Mouse (Mus musculus): ENCODE data around the gene Dapk1. TPM values are rescaled to one million over a fixed set of nuclear protein-coding genes. Genes with fewer than 3 reads are reported as not detected.

Gene Dapk1
- polyA plus RNA-seq, 1 experiment, result 21.5 TPM

DNA sequence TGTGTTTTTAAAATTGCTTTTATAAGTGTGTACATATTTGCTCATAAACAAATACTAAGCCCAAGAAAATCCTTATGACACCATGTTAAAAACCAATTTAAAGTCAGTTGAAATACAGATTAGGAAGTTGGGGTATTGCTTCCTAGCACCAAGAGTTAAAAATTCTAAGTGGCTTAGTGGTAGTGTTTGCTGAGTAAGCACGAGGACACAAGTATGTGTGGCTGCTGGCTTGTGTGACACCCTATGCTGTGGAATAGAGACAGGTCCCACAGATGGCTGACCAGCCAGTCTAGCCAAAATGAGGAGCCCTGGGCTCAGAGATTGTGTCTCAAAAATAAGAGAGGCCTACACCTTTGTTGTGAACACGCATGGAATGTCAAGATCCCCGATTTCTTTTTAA lies 114.4 kb downstream of the Dapk1 start:
- no peaks in the 10 kb centered on the region for H3K27me3 ChIP-seq (ENCODE audit: control insufficient read depth, insufficient read depth, low read length)
- H3K27ac ChIP-seq (ENCODE audit: insufficient read depth, low read length), result no peak overlapping the region
- DNase-seq (ENCODE audit: low read depth in 1 of 2, low spot score in 2 of 2), result no peak
- H3K4me1 ChIP-seq (ENCODE audit: control insufficient read depth, insufficient read depth, insufficient read length), result no peaks in the 10 kb centered on the region
- no peak for TF ChIP-seq POLR2A (IDR thresholded peaks at IDR 0.05; ENCODE audit: low read depth, low read length)
- no peak for TF ChIP-seq CTCF (IDR thresholded peaks at IDR 0.05; ENCODE audit: extremely low read depth, insufficient read depth, insufficient read length, insufficient replicate concordance)
- no peaks in the 10 kb centered on the region for H3K36me3 ChIP-seq (ENCODE audit: control insufficient read depth, insufficient read depth, low read length)
- H3K4me3 ChIP-seq (ENCODE audit: extremely low read depth, insufficient read depth, insufficient read length), result no peak overlapping the region
- WGBS, result 76% methylated on average over 3 of the region's 3 CpGs

DNA sequence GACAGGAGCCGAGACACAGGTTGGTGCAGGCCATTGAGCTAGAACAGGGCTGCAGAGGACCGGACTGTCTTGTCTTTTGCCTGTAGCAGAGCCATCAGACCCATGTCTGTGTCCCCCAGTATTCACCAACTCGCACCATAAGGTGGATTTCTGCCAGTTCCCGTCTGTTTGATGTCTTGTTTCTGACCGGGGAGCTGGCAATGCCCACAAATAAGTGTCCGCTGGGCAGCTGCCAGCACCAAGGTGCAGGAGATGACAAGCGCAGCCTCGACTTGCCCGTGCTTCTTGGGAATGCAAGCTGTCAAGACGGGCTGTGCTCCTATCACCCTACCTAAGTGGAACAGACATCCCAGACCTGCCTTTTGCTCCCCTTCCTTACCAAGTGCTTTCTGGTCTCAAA lies 115.7 kb downstream of the Dapk1 start:
- DNase-seq (ENCODE audit: low read depth in 1 of 2, low spot score in 2 of 2), result no peak
- H3K27ac ChIP-seq (ENCODE audit: insufficient read depth, low read length), result no peak overlapping the region
- no peaks in the 10 kb centered on the region for H3K4me1 ChIP-seq (ENCODE audit: control insufficient read depth, insufficient read depth, insufficient read length)
- WGBS, result 91% methylated on average over 10 of the region's 10 CpGs
- H3K36me3 ChIP-seq (ENCODE audit: control insufficient read depth, insufficient read depth, low read length), result no peaks in the 10 kb centered on the region
- no peak overlapping the region for H3K4me3 ChIP-seq (ENCODE audit: extremely low read depth, insufficient read depth, insufficient read length)
- no peaks in the 10 kb centered on the region for H3K27me3 ChIP-seq (ENCODE audit: control insufficient read depth, insufficient read depth, low read length)
- TF ChIP-seq POLR2A (IDR thresholded peaks at IDR 0.05; ENCODE audit: low read depth, low read length) (no peak), CTCF (IDR thresholded peaks at IDR 0.05; ENCODE audit: extremely low read depth, insufficient read depth, insufficient read length, insufficient replicate concordance) (no peak)

DNA sequence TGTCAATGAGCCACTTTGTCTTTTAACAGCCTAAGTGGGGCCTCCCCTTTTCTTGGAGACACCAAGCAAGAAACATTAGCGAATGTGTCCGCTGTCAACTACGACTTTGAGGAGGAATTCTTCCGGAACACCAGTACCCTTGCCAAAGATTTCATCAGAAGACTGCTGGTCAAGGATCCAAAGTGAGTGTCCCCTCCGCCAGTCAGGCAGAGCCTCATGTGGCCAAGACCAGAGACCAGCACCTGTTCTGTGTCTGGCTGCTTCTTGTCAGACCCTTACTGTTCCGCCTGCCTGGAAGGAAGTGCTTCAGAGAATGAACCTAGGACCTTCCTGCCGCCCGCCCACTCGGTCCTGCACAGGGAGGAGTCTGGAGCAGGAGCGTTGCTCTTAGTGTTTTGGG lies 117.8 kb downstream of the Dapk1 start:
- H3K36me3 ChIP-seq (ENCODE audit: control insufficient read depth, insufficient read depth, low read length), result no peaks in the 10 kb centered on the region
- no peaks in the 10 kb centered on the region for H3K4me1 ChIP-seq (ENCODE audit: control insufficient read depth, insufficient read depth, insufficient read length)
- no peak overlapping the region for H3K4me3 ChIP-seq (ENCODE audit: extremely low read depth, insufficient read depth, insufficient read length)
- DNase-seq (ENCODE audit: low read depth in 1 of 2, low spot score in 2 of 2), result no peak
- H3K27me3 ChIP-seq (ENCODE audit: control insufficient read depth, insufficient read depth, low read length), result no peaks in the 10 kb centered on the region
- no peak overlapping the region for H3K27ac ChIP-seq (ENCODE audit: insufficient read depth, low read length)
- TF ChIP-seq CTCF (IDR thresholded peaks at IDR 0.05; ENCODE audit: extremely low read depth, insufficient read depth, insufficient read length, insufficient replicate concordance) (no peak), POLR2A (IDR thresholded peaks at IDR 0.05; ENCODE audit: low read depth, low read length) (no peak)
- 90% methylated on average over 10 of the region's 10 CpGs for WGBS

DNA sequence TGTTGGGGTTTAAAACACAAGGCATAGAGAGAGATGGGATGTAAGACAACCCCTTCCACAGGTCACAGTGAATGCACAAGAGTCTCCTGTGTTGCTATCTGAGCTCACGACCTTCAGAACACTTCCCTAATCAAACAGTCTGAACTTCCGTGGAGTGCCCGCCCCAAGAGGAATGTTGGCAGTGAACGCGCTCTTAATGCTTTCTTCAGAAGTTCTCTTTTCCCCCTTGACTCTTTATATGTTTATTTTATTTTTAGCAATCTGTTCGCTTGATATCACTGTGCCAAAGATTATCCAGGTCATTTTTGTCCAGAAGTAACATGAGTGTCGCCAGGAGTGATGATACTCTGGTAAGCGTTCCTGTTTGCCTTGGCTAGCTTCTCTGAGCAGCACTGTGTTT lies 121.0 kb downstream of the Dapk1 start:
- no peak for DNase-seq (ENCODE audit: low read depth in 1 of 2, low spot score in 2 of 2)
- 88% methylated on average over 8 of the region's 8 CpGs for WGBS
- no peaks in the 10 kb centered on the region for H3K4me1 ChIP-seq (ENCODE audit: control insufficient read depth, insufficient read depth, insufficient read length)
- TF ChIP-seq CTCF (IDR thresholded peaks at IDR 0.05; ENCODE audit: extremely low read depth, insufficient read depth, insufficient read length, insufficient replicate concordance) (no peak), POLR2A (IDR thresholded peaks at IDR 0.05; ENCODE audit: low read depth, low read length) (no peak)
- H3K36me3 ChIP-seq (ENCODE audit: control insufficient read depth, insufficient read depth, low read length), result no peaks in the 10 kb centered on the region
- H3K27me3 ChIP-seq (ENCODE audit: control insufficient read depth, insufficient read depth, low read length), result no peaks in the 10 kb centered on the region
- no peak overlapping the region for H3K4me3 ChIP-seq (ENCODE audit: extremely low read depth, insufficient read depth, insufficient read length)
- no peak overlapping the region for H3K27ac ChIP-seq (ENCODE audit: insufficient read depth, low read length)

GRCm38 (mm10) chr13:60728276-60729054 lies 126.7 kb downstream of the Dapk1 start:
- Histone ChIP-seq H3K4me1 (ENCODE audit: control insufficient read depth, insufficient read depth, insufficient read length) (no peaks in the 10 kb centered on the region), H3K4me3 (ENCODE audit: extremely low read depth, insufficient read depth, insufficient read length) (no peak overlapping the region), H3K36me3 (ENCODE audit: control insufficient read depth, insufficient read depth, low read length) (no peaks in the 10 kb centered on the region), H3K27me3 (ENCODE audit: control insufficient read depth, insufficient read depth, low read length) (no peaks in the 10 kb centered on the region), H3K27ac (ENCODE audit: insufficient read depth, low read length) (no peak overlapping the region)
- DNase-seq (ENCODE audit: low read depth in 1 of 2, low spot score in 2 of 2), result no peak
- WGBS, result 92% methylated on average over 9 of the region's 9 CpGs
- no peak for TF ChIP-seq CTCF (IDR thresholded peaks at IDR 0.05; ENCODE audit: extremely low read depth, insufficient read depth, insufficient read length, insufficient replicate concordance)
- no peak for TF ChIP-seq POLR2A (IDR thresholded peaks at IDR 0.05; ENCODE audit: low read depth, low read length)

DNA sequence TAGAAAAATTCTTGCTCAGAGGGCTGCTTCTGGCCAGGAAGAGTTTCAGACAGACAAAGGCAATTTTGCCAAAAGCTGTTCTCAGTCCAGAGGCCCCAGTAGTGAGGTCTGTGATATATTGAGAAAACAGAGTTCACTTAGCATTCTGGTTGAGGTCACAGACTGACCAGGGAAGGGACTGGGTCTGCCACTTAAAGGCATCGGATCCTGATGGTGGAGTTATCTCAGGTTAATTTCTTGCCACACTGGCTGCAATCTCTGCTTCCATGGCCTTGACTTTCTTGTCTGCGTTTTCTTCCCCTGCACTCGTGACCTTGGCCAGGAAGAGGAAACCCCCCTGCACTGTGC lies 127.3 kb downstream of the Dapk1 start:
- H3K4me3 ChIP-seq (ENCODE audit: extremely low read depth, insufficient read depth, insufficient read length), result no peak overlapping the region
- 81% methylated on average over 3 of the region's 3 CpGs for WGBS
- TF ChIP-seq POLR2A (IDR thresholded peaks at IDR 0.05; ENCODE audit: low read depth, low read length), result no peak
- H3K27me3 ChIP-seq (ENCODE audit: control insufficient read depth, insufficient read depth, low read length), result no peaks in the 10 kb centered on the region
- H3K27ac ChIP-seq (ENCODE audit: insufficient read depth, low read length), result no peak overlapping the region
- H3K4me1 ChIP-seq (ENCODE audit: control insufficient read depth, insufficient read depth, insufficient read length), result no peaks in the 10 kb centered on the region
- no peaks in the 10 kb centered on the region for H3K36me3 ChIP-seq (ENCODE audit: control insufficient read depth, insufficient read depth, low read length)
- no peak for DNase-seq (ENCODE audit: low read depth in 1 of 2, low spot score in 2 of 2)

GRCm38 (mm10) chr13:60730587-60730986 lies 128.8 kb downstream of the Dapk1 start:
- no peak for DNase-seq (ENCODE audit: low read depth in 1 of 2, low spot score in 2 of 2)
- TF ChIP-seq CTCF (IDR thresholded peaks at IDR 0.05; ENCODE audit: extremely low read depth, insufficient read depth, insufficient read length, insufficient replicate concordance) (no peak), POLR2A (IDR thresholded peaks at IDR 0.05; ENCODE audit: low read depth, low read length) (no peak)
- 98% methylated on average over 7 of the region's 7 CpGs for WGBS
- H3K4me3 ChIP-seq (ENCODE audit: extremely low read depth, insufficient read depth, insufficient read length), result no peak overlapping the region
- no peak overlapping the region for H3K27ac ChIP-seq (ENCODE audit: insufficient read depth, low read length)
- no peaks in the 10 kb centered on the region for H3K4me1 ChIP-seq (ENCODE audit: control insufficient read depth, insufficient read depth, insufficient read length)
- H3K36me3 ChIP-seq (ENCODE audit: control insufficient read depth, insufficient read depth, low read length), result no peaks in the 10 kb centered on the region
- no peaks in the 10 kb centered on the region for H3K27me3 ChIP-seq (ENCODE audit: control insufficient read depth, insufficient read depth, low read length)

Measured in spleen, adult 2 months (tissue).